Mouse (Mus musculus) lung, embryonic 14.5 days (tissue): ENCODE measurements at regions not wholly inside any gene's neighbourhood (a gene's known extent, or its start where the extent isn't known, plus 50 kb on each side); places are given as distances from the start of the nearest gene placed in this dataset.

Experiments
- ATAC-seq: fragments of 200-750 bp; cut with Nextera tagmentation; 2 replicates; pipeline ENCODE4 v1.8.0; 2017; ENCODE audit warnings: mild to moderate bottlenecking, moderate TSS enrichment, moderate library complexity; ENCODE audit not compliant: insufficient read depth
- DNase-seq: peaks from one replicate; pipeline ENCODE4 v3.0.0-alpha.2; 2015
- H3K27ac ChIP-seq: fragments of 300-500 bp; sonication (generic); 2 replicates; pipeline ENCODE4 v1.5.1; 2014; ENCODE audit warnings: low read depth, mild to moderate bottlenecking, moderate library complexity
- H3K27me3 ChIP-seq: fragments of 300-500 bp; sonication (generic); 2 replicates; pipeline ENCODE4 v1.6.1; 2014; ENCODE audit warnings: low read length, control low read depth; ENCODE audit not compliant: insufficient read depth
- H3K36me3 ChIP-seq: fragments of 300-500 bp; sonication (generic); 2 replicates; pipeline ENCODE4 v1.6.1; 2014; ENCODE audit warnings: control low read depth; ENCODE audit not compliant: insufficient read depth
- H3K4me1 ChIP-seq: fragments of 300-500 bp; sonication (generic); 2 replicates; pipeline ENCODE4 v1.6.1; 2014; ENCODE audit warnings: antibody characterized with exemption, control low read depth; ENCODE audit not compliant: insufficient read depth
- H3K4me2 ChIP-seq: fragments of 300-500 bp; sonication (generic); 2 replicates; pipeline ENCODE4 v1.6.1; 2014; ENCODE audit warnings: mild to moderate bottlenecking
- H3K4me3 ChIP-seq: fragments of 300-500 bp; sonication (generic); 2 replicates; pipeline ENCODE4 v1.5.1; 2014; ENCODE audit warnings: low read depth, low read length
- H3K9ac ChIP-seq: fragments of 300-500 bp; sonication (generic); 2 replicates; pipeline ENCODE4 v1.6.1; 2014
- H3K9me3 ChIP-seq: fragments of 300-500 bp; sonication (generic); 2 replicates; pipeline ENCODE4 v1.6.1; 2016; ENCODE audit warnings: low read depth, low read length, control low read depth
- CTCF ChIP-seq: IDR thresholded peaks from 2 replicates; pipeline ENCODE4 v1.5.1; 2016; ENCODE audit warnings: antibody characterized with exemption, low read depth
- WGBS: fragments of 180-500 bp; shearing (Covaris S2); extraction: QIAGEN DNeasy Blood & Tissue Kit; methylation state at CpG from one replicate; pipeline ENCODE4 v1.1.7; 2014; 5-methylcytosine and 5-hydroxymethylcytosine counted together

DNA sequence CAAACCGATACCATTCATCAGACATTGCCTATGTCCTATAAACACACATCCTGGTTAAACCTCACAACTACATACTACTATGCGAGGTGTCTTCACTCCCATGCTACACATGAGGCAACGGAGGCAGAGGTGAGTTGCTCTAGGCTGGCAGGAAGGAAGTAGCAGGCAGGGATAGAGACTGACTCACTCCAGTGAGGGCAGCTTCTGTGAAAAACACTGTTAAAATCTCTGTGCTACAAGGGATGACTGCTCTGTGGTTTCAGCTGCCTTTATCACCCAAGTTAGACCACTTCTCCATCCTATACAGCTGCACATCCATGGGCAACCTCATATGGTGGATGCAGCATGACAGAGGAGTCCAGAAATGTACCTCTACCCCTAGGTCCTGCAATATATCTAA lies 91.0 kb upstream of the Sgk1 start:
- no peak for ATAC-seq

DNA sequence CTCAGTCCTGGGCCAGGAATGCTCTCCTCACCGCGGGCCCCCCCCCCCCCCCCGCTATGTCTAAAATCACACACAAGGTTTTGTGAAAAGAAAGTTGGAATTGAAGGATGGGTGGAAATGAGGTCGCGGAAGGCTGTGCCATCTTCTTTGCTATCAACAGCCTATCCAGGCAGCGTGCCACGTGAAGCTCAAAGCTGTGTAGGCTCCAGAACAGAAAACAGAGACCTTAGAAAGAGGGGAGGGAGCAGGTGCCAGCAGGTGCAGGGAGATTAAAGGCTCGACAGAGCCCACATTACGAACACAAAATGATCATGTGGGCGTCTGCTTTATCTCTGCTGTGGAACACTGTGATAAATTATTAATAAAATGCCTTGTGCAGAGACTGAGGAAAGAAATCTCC lies 89.6 kb upstream of the Sgk1 start:
- Histone ChIP-seq H3K4me2 (no peak overlapping the region), H3K4me1 (no peaks in the 10 kb centered on the region), H3K4me3 (no peak overlapping the region), H3K36me3 (no peaks in the 10 kb centered on the region), H3K9me3 (no peaks in the 10 kb centered on the region), H3K9ac (no peak overlapping the region), H3K27me3 (no peaks in the 10 kb centered on the region), H3K27ac (no peak overlapping the region)
- DNase-seq (no peak), ATAC-seq (no peak)
- TF ChIP-seq CTCF, result no peak
- 30% methylated on average over 10 of the region's 10 CpGs for WGBS

More for the DNA sequence above, 91.0 kb upstream of the Sgk1 start:
- H3K36me3 ChIP-seq, result no peaks in the 10 kb centered on the region
- H3K9me3 ChIP-seq, result no peaks in the 10 kb centered on the region
- no peak overlapping the region for H3K4me3 ChIP-seq
- no peaks in the 10 kb centered on the region for H3K27me3 ChIP-seq
- H3K27ac ChIP-seq, result no peak overlapping the region
- H3K4me1 ChIP-seq, result no peaks in the 10 kb centered on the region
- no peak for DNase-seq
- WGBS, result 82% methylated on average over 3 of the region's 3 CpGs
- H3K4me2 ChIP-seq, result no peak overlapping the region
- H3K9ac ChIP-seq, result no peak overlapping the region
- no peak for TF ChIP-seq CTCF

DNA sequence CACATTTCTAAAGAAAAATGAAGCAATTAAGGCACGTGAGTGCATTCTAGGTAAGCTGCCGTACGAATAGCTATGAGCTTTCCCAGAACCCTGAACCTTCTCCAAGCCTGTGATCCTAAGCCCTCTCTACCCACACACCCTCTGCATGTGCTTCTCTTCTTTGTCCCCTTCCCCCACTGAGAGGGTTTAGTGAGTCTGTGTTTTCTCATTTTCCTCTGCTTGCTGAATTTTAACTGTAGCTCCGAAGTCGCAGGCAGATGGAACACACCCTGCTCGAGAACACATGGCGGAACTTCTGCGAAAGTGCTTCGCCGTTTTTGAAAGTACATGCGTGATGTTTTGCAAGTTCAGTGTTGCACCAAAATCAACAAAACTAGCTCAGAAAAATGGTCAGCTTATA lies 88.3 kb upstream of the Sgk1 start:
- Histone ChIP-seq H3K4me3 (no peak overlapping the region), H3K4me2 (no peak overlapping the region), H3K27me3 (no peaks in the 10 kb centered on the region), H3K36me3 (no peaks in the 10 kb centered on the region), H3K27ac (no peak overlapping the region), H3K4me1 (no peaks in the 10 kb centered on the region), H3K9me3 (no peaks in the 10 kb centered on the region), H3K9ac (no peak overlapping the region)
- no peak for ATAC-seq
- TF ChIP-seq CTCF, result no peak
- DNase-seq, result no peak
- WGBS, result 85% methylated on average over 11 of the region's 11 CpGs

DNA sequence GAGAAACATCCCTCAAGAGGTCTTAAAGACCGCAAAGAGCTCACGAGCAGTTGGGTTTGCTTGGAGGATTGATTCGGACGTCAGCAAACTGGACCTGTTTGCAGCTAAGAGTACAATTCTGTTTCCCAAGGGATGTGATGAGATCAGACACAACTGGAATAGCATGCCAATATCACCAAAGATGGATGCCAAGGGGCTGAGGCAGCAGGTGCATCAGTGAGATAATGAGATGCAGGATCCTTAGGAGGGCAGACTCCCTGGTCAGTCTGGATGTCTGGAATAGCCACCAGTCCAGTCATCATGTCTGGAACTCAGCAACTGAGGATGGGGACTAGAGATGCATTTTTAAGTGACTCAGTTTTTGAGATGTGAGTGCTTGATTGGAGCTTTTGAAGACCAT lies 85.6 kb upstream of the Sgk1 start:
- no peaks in the 10 kb centered on the region for H3K9me3 ChIP-seq
- no peak overlapping the region for H3K4me3 ChIP-seq
- no peaks in the 10 kb centered on the region for H3K36me3 ChIP-seq
- H3K4me1 ChIP-seq, result no peaks in the 10 kb centered on the region
- ATAC-seq, result no peak
- WGBS, result 91% methylated on average over 4 of the region's 4 CpGs
- H3K27ac ChIP-seq, result no peak overlapping the region
- no peaks in the 10 kb centered on the region for H3K27me3 ChIP-seq
- no peak for DNase-seq
- TF ChIP-seq CTCF, result no peak
- no peak overlapping the region for H3K4me2 ChIP-seq
- no peak overlapping the region for H3K9ac ChIP-seq

DNA sequence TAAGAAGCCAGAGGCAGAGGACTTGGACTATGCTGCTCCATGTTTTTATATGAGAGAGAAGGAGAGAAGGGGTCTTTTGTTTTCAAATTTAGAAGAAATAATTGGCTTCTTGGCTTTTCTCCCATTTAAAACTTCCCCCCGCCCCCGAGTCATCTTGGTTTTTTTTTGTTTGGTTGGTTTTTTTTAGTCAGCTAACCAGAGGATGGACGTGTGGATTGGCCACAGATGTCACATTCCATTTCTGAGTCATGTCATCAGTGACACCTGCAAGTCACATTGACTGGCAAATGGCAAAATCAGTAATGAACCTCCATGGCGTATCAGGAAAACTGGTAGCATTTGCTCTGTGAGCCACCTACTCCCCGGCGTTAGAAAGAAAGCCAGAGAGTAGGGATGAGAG lies 83.9 kb upstream of the Sgk1 start:
- no peak for TF ChIP-seq CTCF

DNA sequence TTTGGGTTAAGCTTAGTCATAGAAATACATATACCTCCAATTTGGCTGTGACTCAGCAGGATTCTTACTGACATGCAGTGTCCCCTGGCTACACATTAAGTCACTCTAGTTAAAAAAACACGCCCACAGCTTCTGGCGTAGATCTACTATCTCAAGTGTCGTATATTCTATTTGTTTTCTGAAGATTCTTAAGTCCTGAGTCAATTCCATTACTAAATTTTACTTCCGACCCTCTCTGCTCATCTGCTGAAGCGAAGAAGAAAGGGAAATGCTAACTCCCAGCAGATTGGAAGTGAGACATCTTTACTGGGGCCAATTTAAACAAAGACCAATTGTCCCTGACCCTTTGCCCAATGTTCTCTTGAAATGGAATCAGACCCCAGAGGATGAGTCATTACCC lies 80.4 kb upstream of the Sgk1 start:
- Histone ChIP-seq H3K4me2 (no peak overlapping the region), H3K36me3 (no peaks in the 10 kb centered on the region), H3K27me3 (no peaks in the 10 kb centered on the region), H3K4me1 (no peaks in the 10 kb centered on the region), H3K27ac (no peak overlapping the region), H3K4me3 (no peak overlapping the region), H3K9me3 (no peaks in the 10 kb centered on the region), H3K9ac (no peak overlapping the region)
- ATAC-seq (no peak), DNase-seq (no peak)
- WGBS, result 64% methylated on average over 5 of the region's 5 CpGs
- no peak for TF ChIP-seq CTCF

More for the DNA sequence above, 83.9 kb upstream of the Sgk1 start:
- WGBS, result 79% methylated on average over 6 of the region's 6 CpGs
- DNase-seq, result no peak
- no peaks in the 10 kb centered on the region for H3K27me3 ChIP-seq
- no peaks in the 10 kb centered on the region for H3K9me3 ChIP-seq
- H3K36me3 ChIP-seq, result no peaks in the 10 kb centered on the region
- no peak for ATAC-seq
- H3K4me2 ChIP-seq, result no peak overlapping the region
- H3K9ac ChIP-seq, result no peak overlapping the region
- no peaks in the 10 kb centered on the region for H3K4me1 ChIP-seq
- no peak overlapping the region for H3K27ac ChIP-seq
- no peak overlapping the region for H3K4me3 ChIP-seq

DNA sequence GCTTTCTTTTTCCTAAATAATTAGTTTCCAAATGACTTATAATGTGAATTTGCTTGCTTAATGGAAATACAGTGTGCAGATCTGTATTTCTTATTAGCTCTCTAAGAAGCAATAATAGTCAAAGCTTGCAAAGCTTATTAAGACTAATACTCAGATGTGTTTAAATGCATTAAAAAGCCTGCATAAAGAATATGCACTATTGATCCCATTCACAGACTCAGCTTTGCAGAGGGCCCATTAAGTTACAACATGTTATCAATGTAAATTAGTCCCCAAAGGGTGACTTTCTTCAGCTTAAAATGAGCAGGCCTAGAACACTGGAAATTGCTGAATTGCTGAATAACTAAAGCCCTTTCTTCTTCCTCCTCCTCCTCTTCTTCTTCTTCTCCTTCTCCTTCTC lies 78.8 kb upstream of the Sgk1 start:
- Histone ChIP-seq H3K4me1 (no peaks in the 10 kb centered on the region), H3K4me2 (no peak overlapping the region), H3K36me3 (no peaks in the 10 kb centered on the region), H3K27ac (no peak overlapping the region), H3K4me3 (no peak overlapping the region), H3K9me3 (no peaks in the 10 kb centered on the region), H3K9ac (no peak overlapping the region), H3K27me3 (no peaks in the 10 kb centered on the region)
- DNase-seq, result no peak
- ATAC-seq, result no peak
- TF ChIP-seq CTCF, result no peak

DNA sequence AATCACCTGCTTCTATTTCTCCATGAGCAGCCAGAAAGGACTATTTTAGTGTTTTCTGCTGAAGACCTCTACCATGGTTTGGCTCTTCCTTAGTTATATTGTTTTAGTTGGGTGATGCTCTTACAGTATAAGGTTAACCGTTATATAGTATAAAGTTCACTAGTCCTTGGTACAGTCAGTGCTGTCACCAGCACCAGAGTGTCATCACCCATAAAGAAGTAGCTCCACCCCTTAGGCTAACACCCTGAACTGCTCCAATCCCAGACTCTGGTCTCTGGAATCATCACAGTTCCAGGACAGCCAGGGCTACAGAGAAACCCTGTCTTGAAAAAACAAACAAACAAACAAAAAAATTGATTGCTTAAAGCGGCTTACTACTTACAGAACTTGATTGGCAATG lies 77.2 kb upstream of the Sgk1 start:
- Histone ChIP-seq H3K4me2 (no peak overlapping the region), H3K27me3 (no peaks in the 10 kb centered on the region), H3K36me3 (no peaks in the 10 kb centered on the region), H3K9me3 (no peaks in the 10 kb centered on the region), H3K9ac (no peak overlapping the region), H3K4me1 (no peaks in the 10 kb centered on the region), H3K4me3 (no peak overlapping the region), H3K27ac (no peak overlapping the region)
- DNase-seq, result no peak
- no peak for ATAC-seq
- no peak for TF ChIP-seq CTCF
- 67% methylated on average over 2 of the region's 2 CpGs for WGBS
